Mouse (Mus musculus) large intestine, adult 2 months (tissue): Measurements from ENCODE around the gene Ccdc47. TPM values are rescaled to one million over a fixed set of nuclear protein-coding genes. Genes with fewer than 3 reads are reported as not detected.

Experiments
- DNase-seq: peaks from one replicate; pipeline ENCODE4 v3.0.0-alpha.2; 2012; ENCODE audit warnings: low read depth, low spot score
- WGBS: fragments of 180-500 bp; shearing (Covaris S2); methylation state at CpG from one replicate; pipeline ENCODE4 v1.1.7; 2018; 5-methylcytosine and 5-hydroxymethylcytosine counted together
- polyA plus RNA-seq: library from polyadenylated mRNA; depleted of rRNA; stranded (reverse); fragments of >200 nt; gene quantifications from 2 replicates; pipeline ENCODE4 v1.2.3, GENCODE M21; 2012

Ccdc47 gene
- polyA plus RNA-seq, 1 experiment = 9.5 TPM

DNA sequence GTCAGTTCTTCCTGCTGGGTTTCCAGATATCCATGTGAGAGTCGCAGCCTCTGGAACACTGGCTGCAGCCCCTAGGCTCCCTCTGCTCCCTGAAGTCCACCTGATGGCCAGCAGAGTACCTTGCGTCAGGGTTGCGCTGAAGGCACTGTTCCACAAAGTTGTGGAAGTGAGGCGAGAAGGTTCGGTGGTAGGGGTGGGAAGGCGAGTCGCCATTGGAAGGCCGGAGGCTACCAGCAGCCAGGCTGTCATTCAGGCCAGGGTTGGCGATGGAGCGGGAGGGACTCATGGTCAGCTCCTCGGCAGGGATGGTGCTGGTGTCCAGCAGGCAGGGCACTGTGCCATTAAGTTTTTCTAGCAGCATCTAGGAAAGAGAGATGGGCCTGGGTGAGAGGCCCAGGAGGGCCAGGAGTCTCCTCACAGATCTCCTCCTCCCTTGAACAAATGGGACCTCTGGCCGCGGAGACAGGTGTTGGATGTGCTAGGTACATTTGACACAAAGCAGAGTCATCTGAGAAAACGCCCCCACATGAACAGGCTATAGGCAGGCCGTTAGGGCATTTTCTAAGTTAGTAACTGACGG lies 51.5 kb downstream of the Ccdc47 start:
- DNase-seq = no peak
- 93% methylated on average over 16 of the region's 16 CpGs for WGBS

DNA sequence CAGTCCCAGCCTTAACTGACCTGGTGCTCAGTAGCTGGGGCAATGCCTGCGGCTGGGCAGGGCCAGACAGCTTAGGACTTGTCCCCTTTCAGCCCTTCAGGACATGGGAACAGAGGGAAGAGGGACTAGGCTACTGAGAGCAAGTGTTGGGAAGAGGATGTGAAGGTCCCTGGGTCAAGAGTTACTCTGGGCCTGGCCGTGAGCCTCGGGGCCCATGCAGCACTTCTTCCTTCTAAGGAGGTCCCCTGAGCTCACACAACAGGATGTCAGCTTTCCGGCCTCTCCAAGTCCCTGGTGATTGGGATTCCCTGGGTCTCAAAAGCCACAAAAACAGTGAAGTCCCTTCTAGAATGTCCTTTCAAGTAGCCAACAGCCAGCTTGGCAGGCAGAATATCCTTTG lies 52.6 kb downstream of the Ccdc47 start:
- 79% methylated on average over 4 of the region's 4 CpGs for WGBS

DNA sequence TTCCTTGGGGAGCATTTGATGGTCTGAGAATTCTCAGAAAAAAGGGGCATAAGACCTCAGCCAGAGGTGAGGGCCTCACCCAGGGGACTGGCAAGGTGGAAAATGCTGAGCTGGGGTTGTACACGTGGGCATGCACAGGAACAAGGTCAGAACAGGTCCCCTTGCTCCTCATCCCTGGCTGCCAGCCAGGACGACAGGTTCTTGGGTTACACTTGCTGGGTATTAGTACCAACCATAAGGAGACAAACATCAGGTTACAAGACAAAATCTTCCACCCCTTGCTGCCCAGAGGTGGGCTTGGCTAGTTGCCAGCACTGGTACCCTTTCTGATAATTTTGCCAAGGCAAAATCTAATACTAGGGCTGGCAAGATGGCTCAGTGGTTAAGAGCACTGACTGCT lies 53.9 kb downstream of the Ccdc47 start:
- WGBS = 74% methylated on average over 2 of the region's 2 CpGs
- DNase-seq = no peak

More for the DNA sequence above, 52.6 kb downstream of the Ccdc47 start:
- DNase-seq = no peak

DNA sequence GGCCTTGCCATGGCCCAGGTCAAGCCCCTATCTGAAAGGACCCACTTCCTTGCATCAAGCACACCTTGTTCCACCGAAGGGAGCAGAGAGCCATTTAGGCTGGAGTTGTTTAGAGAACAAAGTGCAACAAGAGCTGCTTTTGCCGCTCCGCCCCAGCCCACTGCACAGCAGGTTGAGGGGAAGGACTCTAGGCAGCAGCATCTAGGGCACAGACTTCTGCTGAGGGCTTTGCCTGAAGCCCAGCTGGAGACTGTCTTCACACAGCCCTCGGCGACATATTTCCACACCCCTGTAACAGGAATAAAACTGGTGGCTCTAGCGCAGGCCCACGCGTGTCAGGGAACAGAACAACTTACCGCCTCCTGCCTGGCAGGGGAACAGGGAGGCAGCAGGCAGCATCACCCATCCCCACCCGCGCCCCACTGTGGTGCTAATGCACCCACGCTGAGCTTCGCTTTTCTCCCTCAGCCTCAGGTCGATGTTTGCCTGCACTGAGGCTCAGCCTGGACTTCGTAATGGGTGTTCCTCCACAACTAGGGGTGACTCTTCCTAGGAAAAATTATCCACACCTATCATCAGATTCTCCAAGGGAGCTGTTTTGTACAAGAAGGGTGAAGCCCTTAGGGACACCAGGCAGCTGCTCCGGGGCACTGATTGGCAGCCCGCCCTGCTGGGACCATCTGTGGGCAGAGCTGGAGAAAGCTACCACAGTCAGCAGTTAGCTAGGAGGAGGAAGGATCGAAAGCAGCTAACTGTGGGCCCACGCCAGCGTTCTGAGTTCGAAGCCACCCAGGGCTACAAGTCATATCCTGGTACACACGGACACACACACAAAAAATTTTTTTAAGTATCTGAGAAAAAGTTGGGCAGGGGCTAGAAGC lies 55.1 kb downstream of the Ccdc47 start, which contains the start of the genes Gm10840 and Limd2:
Gene Gm10840 (plus strand): TSS at position 10 of the 881 bp plus-strand sequence.
Gene Limd2 (minus strand): TSS at position 20 of the 881 bp plus-strand sequence.
- 46% methylated on average over 22 of the region's 22 CpGs for WGBS
- DNase-seq = no peak

DNA sequence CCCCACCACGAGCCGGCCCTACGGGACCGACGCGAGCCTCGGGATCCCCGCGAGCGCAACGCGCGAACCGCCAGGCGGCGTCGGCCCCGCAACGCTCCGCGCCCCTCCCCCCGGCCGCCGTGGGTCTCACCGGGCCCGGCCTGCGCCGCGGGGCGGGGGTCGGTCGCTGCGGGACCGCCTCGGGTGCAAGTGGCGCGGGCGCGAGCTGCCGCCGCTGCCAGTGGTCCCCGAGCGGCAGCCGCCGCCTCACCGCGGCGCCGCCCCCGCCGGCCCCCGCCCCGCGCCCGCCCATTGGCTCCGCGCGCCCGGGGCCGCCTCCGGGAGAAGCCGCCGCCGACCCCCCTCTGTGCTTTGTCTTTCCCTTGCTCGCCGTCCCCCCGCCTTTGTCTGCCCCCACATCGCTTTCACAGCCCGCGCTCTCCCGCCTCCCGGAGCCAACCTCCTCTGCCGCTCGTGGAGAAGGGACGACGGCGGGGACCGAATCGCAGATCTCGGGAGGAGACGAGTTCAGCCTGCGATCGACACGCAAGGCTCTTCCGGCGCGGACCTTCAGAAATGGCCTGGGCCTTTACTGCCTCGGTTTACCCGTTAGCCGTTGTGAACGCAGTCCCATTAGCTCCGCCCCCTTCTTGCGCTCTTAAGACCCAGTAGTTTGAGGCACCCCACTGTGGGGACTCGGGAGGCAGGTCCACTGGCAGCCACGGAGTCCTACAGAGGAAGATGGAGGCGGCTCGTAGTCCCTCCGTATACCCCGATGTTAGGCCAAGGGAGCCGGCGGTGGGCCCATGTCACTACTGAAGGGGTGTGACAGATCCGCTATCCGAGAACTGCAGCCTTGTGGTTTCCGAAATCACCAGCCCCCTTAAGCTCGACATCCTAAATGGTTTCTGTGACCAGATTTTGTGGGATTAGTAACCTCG lies 56.0 kb downstream of the Ccdc47 start:
- no peak for DNase-seq

DNA sequence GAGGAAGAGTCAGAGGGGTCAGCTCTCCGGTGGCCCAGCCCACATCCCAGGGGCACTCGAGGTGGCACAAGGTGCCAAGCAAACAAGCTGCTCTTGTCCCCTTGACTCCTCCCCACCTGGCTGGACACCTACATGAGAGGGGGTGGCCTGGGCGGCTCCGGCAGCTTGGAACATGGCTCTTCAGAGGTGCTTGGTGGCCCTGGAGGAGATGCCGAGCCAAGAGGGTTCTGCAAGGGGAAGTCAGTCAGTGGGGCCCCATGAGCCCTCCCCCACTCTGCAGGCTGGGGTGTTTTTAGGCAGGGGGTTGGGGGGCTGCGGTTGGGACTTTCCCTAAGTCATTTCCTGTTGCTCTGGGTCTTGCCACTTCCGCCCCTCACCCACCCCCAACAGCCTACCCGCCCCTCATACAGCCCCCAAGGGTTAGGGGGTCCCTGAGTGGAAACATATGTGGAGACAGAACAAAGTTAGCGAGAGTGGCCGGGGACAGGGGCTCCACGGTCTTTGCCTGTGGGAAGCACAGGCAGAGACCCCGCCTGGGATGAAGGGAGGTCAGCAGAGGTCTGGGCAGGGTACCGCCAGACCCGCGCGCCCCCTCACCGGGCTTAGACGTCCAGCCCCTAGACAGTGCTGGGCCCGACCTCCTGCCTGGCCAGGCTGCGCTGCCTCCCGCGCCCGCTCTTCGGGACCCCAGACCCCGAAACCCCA lies 56.8 kb downstream of the Ccdc47 start:
- DNase-seq = no peak
- 2% methylated on average over 25 of the region's 25 CpGs for WGBS

More for the DNA sequence above, 56.0 kb downstream of the Ccdc47 start:
- WGBS = under 1% methylated on average over 88 of the region's 106 CpGs

DNA sequence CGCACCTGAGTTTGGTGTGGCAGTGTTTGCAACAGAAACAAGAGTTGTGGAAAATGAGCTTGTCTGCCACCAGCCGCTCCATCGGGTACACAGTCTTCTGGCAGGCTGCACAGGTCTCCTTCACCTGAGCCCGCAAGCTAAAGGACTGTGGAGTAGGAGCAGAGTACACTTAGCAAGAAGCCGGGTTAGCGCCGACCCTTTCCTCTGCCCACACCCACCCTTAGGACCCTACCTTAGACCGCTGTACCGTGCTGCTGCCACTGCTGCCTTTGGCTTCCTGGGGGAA lies 57.3 kb downstream of the Ccdc47 start:
- no peak for DNase-seq
- WGBS = 37% methylated on average over 9 of the region's 9 CpGs

DNA sequence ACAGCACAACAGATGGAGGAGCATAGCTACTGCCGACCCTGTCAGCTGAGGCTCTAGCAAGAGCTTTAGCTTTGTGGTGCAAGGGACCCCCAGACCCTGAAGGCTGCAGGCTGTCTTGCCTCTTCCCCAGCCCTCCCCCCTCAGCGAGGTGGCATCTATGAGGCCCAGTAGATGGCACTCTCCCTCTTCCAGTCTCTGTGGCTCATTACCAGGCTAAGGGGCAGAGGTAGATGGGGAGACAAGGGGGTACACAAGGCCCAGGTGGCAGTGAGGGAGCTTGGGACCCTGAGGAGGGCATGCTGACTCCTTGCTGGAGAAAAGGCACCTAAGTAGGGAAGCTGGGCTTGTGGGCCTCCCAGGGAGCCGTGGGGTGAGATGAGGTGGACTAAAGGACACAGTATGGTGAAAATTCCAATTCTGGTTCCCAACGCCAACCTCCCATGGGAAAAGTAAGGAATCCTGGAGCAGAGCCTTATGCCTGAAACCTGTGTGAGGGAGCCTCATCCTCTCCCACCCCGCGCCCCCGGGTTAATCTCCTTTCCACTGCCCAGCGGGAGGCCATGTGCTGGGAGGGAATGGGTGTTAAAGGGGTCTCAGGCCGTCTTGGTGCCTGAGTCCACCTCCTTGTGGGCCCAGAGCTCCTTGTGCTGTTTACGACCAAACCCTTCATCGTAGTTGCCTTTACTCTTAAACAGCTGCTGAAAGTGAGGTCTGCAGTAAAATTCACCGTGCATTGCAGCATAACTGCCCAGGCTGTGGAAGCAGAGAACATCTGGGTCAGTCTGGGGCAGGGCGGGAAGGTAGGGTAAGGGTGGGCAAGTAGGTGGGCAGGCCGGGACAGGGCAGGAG lies 57.8 kb downstream of the Ccdc47 start:
- 55% methylated on average over 14 of the region's 14 CpGs for WGBS
- no peak for DNase-seq

DNA sequence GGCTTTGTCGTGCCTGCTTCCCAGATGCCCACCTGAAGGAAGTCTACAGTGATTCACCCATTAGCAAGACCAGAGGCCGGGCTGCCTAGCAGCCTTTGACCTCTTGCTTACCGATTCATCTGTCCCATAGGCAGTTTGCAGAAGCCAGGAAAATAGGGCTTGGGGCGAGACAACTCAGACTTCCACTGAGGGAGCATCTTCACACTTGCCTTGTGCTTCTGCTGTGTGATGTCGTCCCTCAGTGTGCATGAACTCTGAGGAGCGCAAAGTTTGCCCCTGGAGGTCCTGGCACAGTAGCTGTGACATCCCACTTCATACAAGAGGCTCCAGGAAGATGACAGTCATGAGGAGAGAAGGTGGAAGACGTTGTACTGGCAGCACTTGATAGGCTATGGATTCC lies 59.0 kb downstream of the Ccdc47 start:
- DNase-seq = no peak
- WGBS = 72% methylated on average over 7 of the region's 7 CpGs

DNA sequence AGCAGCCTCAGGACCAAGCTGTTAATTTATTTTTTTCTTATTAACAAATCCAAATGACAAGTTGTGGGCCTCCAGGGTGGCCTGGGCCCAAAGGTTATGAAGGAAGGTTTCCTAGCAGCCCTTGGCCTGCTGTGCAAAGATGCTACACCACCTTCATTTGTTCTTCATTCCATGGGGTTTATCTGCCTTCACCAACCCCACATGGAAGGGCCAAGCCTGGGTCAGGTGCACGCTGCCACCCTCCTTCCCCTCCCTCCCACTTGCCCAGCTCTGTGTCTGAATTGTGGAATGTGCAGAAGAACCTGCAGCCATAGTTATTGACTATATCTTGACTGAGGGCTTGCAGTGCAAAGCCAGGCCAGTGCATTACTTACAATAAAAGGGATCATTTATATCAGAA lies 59.9 kb downstream of the Ccdc47 start:
- 94% methylated on average over 1 of the region's 1 CpGs for WGBS
- DNase-seq = no peak

DNA sequence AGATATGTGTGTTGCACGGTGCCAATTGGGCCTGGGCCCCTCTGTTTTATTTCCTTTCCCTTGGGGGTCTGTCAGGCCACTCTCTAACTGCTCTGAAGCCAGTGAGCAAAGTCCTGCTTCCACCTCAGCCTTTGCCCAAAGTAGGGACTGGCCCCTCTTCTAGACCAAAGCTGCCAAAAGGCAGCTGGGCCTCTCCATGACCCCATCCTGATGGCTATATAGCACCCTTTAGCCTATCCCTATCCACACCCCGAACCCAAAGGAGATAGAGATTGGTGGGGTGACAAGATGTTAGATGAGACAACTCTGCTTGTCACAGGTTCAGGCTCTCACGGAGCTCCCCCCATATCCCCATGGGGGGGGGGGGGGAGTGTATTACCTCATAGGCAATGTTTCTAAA lies 60.4 kb downstream of the Ccdc47 start:
- no peak for DNase-seq
- WGBS = 62% methylated on average over 3 of the region's 3 CpGs

DNA sequence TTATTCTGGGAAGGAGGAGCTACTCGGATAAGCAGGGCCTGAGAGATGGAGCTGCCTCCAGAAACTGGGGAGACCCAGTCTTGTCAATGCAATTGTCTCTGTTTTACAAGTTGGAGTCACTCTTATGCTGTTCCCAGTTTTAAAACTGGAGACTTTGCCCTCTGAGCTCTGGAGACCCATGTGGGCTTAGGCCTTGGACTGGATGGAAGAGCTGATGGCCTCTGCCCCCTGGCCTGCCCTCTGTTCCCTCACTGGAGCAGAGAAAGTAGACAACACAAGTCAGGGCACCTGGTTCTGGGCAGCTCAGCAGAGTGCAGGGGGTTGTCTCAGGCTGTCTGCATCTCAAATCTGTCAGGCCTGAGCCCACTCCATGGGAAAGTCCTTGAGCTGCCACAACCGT lies 61.4 kb downstream of the Ccdc47 start:
- DNase-seq = no peak
- 75% methylated on average over 2 of the region's 2 CpGs for WGBS

DNA sequence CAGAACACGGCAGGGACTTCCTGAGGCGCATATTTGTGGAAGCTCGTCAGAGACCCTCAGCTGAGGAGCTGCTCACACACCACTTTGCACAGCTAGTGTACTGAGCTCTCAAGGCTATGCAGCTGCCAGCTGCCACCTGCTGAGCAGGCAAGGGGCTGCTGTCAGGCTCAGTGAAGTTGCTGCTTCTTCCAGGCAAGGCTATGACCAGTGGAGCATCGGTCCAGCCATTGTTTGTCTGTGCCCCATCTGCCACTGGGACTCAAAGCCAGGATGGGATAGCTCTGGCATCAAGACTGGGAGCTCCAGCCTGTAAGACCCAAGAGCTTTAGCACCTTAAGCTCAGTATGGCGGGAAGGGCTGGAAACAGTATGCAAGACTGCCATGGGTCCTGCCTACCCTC lies 62.1 kb downstream of the Ccdc47 start:
- DNase-seq = no peak
- 84% methylated on average over 5 of the region's 5 CpGs for WGBS

DNA sequence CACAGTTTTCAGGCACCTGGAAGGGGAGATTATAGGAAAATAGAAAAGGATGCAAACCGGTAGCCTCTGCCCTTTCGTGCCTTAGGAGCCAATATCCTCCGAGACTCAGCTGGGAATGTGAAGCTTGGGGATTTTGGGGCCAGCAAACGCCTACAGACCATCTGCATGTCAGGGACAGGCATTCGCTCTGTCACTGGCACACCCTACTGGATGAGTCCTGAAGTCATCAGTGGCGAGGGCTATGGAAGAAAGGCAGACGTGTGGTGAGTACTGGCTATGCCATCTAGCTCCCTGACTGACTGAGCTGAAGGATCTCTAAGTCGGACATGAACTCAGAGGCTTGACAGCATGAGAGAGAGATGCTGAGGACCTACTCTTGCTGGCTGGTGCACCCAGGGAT lies 64.0 kb downstream of the Ccdc47 start:
- no peak for DNase-seq
- 84% methylated on average over 8 of the region's 8 CpGs for WGBS

DNA sequence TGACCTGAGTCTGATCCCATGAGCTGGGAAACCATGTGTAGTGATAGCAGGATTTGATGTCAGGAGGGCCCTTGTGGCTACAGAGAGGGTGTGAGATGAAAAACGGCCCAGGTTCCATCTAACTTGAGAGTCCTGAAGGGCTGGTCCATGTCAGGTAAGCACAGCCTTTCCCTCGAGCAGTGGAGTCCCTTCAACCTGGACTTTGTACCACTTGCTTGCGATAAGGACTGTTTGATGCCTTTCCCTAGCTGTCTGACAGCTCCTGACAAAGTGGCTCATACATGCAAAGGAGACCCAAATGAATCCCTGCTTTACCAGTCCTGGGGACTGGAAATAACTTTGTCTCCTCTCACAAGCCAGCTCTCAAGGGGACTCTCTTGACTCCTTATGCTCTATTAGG lies 64.9 kb downstream of the Ccdc47 start:
- WGBS = 51% methylated on average over 3 of the region's 3 CpGs
- no peak for DNase-seq
